Mouse (Mus musculus) liver, embryonic 16.5 days (tissue): ENCODE results near the gene Lrrc26. TPM values are rescaled to one million over a fixed set of nuclear protein-coding genes. Genes with fewer than 3 reads are reported as not detected.

Source experiments
- ATAC-seq: fragments of 200-750 bp; cut with Nextera tagmentation; 2 replicates; pipeline ENCODE4 v1.8.0; 2017; ENCODE audit warnings: low read depth, mild to moderate bottlenecking, moderate number of reproducible peaks, moderate library complexity
- H3K27ac ChIP-seq: fragments of 300-500 bp; sonication (generic); 2 replicates; pipeline ENCODE4 v1.5.1; 2014; ENCODE audit warnings: mild to moderate bottlenecking, low read length
- H3K27me3 ChIP-seq: fragments of 300-500 bp; sonication (generic); 2 replicates; pipeline ENCODE4 v1.6.1; 2014; ENCODE audit warnings: low read depth, low read length, mixed read lengths; ENCODE audit not compliant: control insufficient read depth, insufficient read depth
- H3K36me3 ChIP-seq: fragments of 300-500 bp; sonication (generic); 2 replicates; pipeline ENCODE4 v1.6.1; 2014; ENCODE audit warnings: mild to moderate bottlenecking; ENCODE audit not compliant: control insufficient read depth, insufficient read depth
- H3K4me1 ChIP-seq: fragments of 300-500 bp; sonication (generic); 2 replicates; pipeline ENCODE4 v1.6.1; 2014; ENCODE audit warnings: low read depth, low read length, mixed read lengths; ENCODE audit not compliant: control insufficient read depth
- H3K4me2 ChIP-seq: fragments of 300-500 bp; sonication (generic); 2 replicates; pipeline ENCODE4 v1.6.1; 2014; ENCODE audit warnings: low read depth, low read length, mixed read lengths
- H3K4me3 ChIP-seq: fragments of 300-500 bp; sonication (generic); 2 replicates; pipeline ENCODE4 v1.5.1; 2014; ENCODE audit warnings: low read depth, mild to moderate bottlenecking, low read length
- H3K9ac ChIP-seq: fragments of 300-500 bp; sonication (generic); 2 replicates; pipeline ENCODE4 v1.6.1; 2014; ENCODE audit warnings: low read depth, low read length
- H3K9me3 ChIP-seq: fragments of 300-500 bp; sonication (generic); replicated peaks from 2 replicates; pipeline ENCODE4 v1.6.1; 2016; ENCODE audit warnings: low read length; ENCODE audit not compliant: control insufficient read depth
- WGBS: fragments of 180-500 bp; shearing (Covaris S2); extraction: QIAGEN DNeasy Blood & Tissue Kit; methylation state at CpG from one replicate; pipeline ENCODE4 v1.1.7; 2014; ENCODE audit not compliant: insufficient replicate concordance; 5-methylcytosine and 5-hydroxymethylcytosine counted together
- polyA plus RNA-seq: library from polyadenylated mRNA; unstranded; fragments of >200 nt; fragmentation: Nextera tagmentation; extraction: Ambion mirVana; gene quantifications from 2 replicates; pipeline ENCODE4 v1.2.1, GENCODE M21; 2015

The Lrrc26 gene
- polyA plus RNA-seq, 1 experiment from 2014 or later = not detected

DNA sequence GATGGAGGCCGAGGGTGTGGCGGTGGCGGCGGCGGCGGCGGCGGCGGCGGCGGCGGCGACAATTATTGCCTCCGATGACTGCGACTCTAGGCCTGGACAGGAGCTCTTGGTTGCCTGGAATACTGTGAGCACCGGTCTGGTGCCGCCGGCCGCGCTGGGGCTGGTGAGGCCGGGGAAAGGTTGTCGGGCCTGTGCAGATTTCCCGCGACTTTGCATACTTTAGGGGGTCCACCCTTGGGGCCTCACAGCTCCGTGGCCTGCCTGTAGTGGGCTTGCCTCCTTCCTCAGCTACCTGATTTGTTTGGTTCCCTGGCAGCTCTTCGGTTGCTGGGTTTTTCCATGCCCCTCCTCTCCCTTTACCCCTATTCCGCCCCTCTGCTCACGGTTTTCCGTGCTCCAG is 17.2 kb upstream of the Lrrc26 start:
- peak overlapping the region; percentile 73 for H3K27ac ChIP-seq
- ATAC-seq = peak; percentile 17; the same call in 1 of the 2 replicates
- H3K4me2 ChIP-seq = peak overlapping the region; percentile 82
- WGBS = under 1% methylated on average over 27 of the region's 29 CpGs
- no peaks in the 10 kb centered on the region for H3K27me3 ChIP-seq
- H3K9me3 ChIP-seq = no peaks in the 10 kb centered on the region
- H3K4me1 ChIP-seq = peaks cover 29% of the 10 kb centered on the region
- peak overlapping the region; percentile 96 for H3K4me3 ChIP-seq
- peak overlapping the region; percentile 89 for H3K9ac ChIP-seq
- peaks cover 22% of the 10 kb centered on the region for H3K36me3 ChIP-seq

DNA sequence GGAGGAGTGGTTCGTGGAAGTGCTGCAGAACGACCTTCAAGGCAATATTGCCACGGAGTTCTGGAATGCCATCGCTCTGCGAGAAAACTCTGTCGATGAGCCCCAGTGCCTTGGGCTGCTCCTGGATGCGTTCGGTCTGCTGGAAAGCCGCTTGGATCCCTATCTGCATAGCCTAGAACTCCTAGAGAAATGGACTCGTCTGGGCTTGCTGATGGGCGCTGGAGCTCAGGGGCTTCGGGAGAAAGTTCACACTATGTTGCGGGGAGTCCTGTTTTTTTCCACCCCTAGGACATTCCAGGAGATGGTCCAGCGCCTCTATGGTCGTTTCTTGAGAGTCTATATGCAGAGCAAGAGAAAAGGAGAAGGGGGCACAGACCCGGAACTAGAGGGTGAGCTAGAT is 16.7 kb upstream of the Lrrc26 start:
- Histone ChIP-seq H3K27ac (peak overlapping the region; percentile 73), H3K36me3 (peaks cover 27% of the 10 kb centered on the region)
- WGBS = 27% methylated on average over 16 of the region's 16 CpGs

GRCm38 (mm10) chr2:25278928-25279882 is 10.5 kb upstream of the Lrrc26 start:
- Histone ChIP-seq H3K27ac (no peak overlapping the region), H3K4me3 (no peak overlapping the region), H3K36me3 (peaks cover 38% of the 10 kb centered on the region), H3K9ac (no peak overlapping the region), H3K4me2 (no peak overlapping the region), H3K27me3 (no peaks in the 10 kb centered on the region), H3K9me3 (no peaks in the 10 kb centered on the region), H3K4me1 (no peaks in the 10 kb centered on the region)
- 54% methylated on average over 13 of the region's 13 CpGs for WGBS
- ATAC-seq = 0 out of 2 replicates have a peak, but pooled peaks have one; percentile 30

More for the DNA sequence above, 16.7 kb upstream of the Lrrc26 start:
- no peak for ATAC-seq
- peaks cover 24% of the 10 kb centered on the region for H3K4me1 ChIP-seq
- H3K9ac ChIP-seq = peak overlapping the region; percentile 89
- H3K27me3 ChIP-seq = no peaks in the 10 kb centered on the region
- peak overlapping the region; percentile 96 for H3K4me3 ChIP-seq
- H3K4me2 ChIP-seq = peak overlapping the region; percentile 82
- no peaks in the 10 kb centered on the region for H3K9me3 ChIP-seq

DNA sequence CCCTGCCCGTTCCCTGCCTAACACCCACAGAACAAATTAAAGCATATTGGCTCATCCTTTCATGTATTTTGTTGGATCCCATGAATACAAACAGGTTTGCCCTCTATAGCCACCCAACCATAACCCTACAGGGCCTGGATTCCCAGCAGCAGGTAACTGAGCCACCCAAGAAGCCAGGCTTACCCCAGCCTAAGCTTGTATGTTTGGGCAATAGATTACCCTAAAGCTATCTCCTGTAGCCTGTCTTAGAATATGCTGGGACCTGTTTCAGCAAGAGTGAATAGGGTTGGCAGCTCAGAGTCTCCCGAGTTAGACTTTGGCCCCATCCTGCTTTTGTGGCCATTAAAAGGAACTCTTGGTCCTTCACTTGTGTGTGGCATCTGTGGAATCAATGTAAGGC is 4.2 kb upstream of the Lrrc26 start:
- Histone ChIP-seq H3K36me3 (peaks cover 17% of the 10 kb centered on the region), H3K4me3 (no peak overlapping the region), H3K9me3 (no peaks in the 10 kb centered on the region), H3K9ac (no peak overlapping the region), H3K4me1 (peaks cover 6% of the 10 kb centered on the region; the same call in 1 of the 2 replicates), H3K27me3 (peaks cover 25% of the 10 kb centered on the region), H3K4me2 (no peak overlapping the region), H3K27ac (no peak overlapping the region)
- ATAC-seq = no peak
- 83% methylated on average over 2 of the region's 2 CpGs for WGBS

DNA sequence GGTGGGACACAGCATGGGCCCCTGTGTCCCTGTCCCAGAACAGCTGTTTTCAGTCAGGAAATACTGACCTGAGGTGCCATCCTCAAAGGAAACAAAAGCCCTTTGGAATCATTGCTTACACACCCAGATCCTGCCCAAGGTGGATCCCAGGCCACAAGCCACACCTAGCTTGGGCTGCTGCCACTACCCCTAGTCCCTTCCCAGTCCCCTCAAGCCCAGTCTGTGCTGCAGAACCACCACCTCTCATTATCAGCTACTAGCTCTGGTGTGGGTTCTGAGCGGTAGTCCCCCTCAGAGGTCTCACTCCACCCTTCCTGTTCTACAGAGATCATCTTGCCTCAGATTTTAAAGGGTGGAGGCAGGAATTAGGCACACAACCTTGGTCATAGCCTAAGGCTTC is 3.4 kb upstream of the Lrrc26 start:
- H3K4me3 ChIP-seq = no peak overlapping the region
- H3K9ac ChIP-seq = no peak overlapping the region
- WGBS = 21% methylated on average over 1 of the region's 1 CpGs
- H3K36me3 ChIP-seq = peaks cover 13% of the 10 kb centered on the region
- no peaks in the 10 kb centered on the region for H3K9me3 ChIP-seq
- peaks cover 33% of the 10 kb centered on the region for H3K27me3 ChIP-seq
- no peak overlapping the region for H3K27ac ChIP-seq
- ATAC-seq = peak; percentile 43; the same call in 1 of the 2 replicates
- H3K4me1 ChIP-seq = peaks cover 6% of the 10 kb centered on the region; the same call in 1 of the 2 replicates
- no peak overlapping the region for H3K4me2 ChIP-seq

DNA sequence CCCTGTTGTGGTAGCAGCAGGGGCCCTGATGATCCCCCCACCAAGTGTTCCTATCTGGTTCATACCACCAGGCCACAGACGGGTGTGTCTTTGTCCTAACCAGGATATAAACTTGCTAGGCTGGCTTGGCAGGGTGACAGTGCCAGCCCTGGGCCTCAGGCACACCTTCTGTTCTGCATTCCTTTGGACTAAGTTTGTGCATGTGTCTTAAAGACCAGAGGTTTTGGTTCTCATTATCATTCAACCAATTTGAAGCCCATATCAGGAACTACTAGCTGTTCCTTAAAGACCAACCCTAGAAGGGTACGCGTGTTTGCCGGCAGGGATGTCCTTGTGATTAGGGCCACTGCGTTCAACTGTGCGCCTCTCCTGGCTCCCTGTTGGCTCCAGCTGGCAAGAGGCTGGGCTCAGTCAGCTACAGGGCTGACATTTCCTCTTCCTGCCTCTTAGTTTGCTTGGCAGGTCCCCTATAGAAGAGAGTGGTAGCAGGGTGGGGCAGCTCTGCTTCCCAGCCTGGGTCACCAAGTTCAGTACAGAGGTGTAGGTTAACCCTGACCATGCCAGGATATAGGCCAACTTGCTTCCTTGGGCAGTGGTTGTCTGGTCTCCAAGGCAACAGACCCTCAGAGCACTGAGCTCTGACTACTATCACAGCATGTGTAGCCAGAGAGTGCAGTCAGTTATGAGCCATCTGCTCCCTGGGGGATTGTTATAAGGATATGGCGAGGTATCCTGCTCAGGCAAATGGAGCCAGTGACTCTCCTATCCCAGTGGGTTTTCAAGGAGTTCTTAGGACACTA is 2.7 kb upstream of the Lrrc26 start:
- H3K4me3 ChIP-seq = no peak overlapping the region
- peaks cover 13% of the 10 kb centered on the region for H3K36me3 ChIP-seq
- peaks cover 40% of the 10 kb centered on the region for H3K27me3 ChIP-seq
- no peak overlapping the region for H3K27ac ChIP-seq
- ATAC-seq = peak; percentile 53
- no peaks in the 10 kb centered on the region for H3K9me3 ChIP-seq
- H3K4me1 ChIP-seq = peaks cover 7% of the 10 kb centered on the region
- 23% methylated on average over 7 of the region's 7 CpGs for WGBS
- no peak overlapping the region for H3K9ac ChIP-seq
- H3K4me2 ChIP-seq = no peak overlapping the region

DNA sequence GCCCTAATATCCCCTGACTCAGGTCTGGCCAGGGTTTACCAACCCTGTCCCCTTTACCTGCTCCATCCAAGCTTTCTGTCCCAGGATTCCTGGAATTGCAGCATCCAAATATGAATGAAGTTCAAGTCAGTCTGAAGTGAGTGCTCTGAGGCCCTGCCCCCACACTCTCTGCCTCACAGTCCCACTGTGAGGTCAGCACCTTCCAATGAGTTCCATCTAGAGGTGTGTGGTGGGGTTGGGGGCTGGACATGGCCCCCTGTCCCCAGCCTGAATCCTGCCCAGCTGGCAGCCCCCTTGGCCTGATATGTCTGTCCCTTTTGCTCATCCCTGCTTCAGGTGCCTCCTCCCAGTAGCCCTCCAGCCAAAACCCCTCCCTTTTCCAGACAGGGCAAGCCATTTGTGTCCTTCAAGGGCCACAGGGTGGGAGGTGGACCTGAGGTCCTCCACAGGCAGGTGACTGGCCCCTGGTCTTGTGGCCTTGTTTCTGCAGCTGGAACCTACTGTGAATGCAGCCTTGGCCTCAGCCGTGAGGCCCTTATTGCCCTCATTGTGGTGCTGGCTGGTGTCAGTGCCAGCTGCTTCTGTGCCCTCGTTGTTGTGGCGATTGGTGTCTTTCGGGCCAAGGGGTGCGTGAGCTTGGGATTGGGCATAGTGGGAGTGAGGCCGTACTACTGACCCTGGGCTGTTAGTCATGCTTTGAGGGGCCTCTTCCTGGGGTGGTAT is 1.6 kb upstream of the Lrrc26 start, which contains the start of gene Tmem210:
Gene Tmem210 (plus strand): TSS at position 219 of the 723 bp plus-strand sequence.
- peaks cover 50% of the 10 kb centered on the region for H3K27me3 ChIP-seq
- no peak within 1 kb of the TSS for H3K9ac ChIP-seq
- 76% methylated on average over 6 of the region's 6 CpGs for WGBS
- H3K27ac ChIP-seq = no peak within 1 kb of the TSS
- no peaks in the 10 kb centered on the region for H3K9me3 ChIP-seq
- peaks cover 8% of the 10 kb centered on the region for H3K4me1 ChIP-seq
- H3K36me3 ChIP-seq = peaks cover 11% of the 10 kb centered on the region
- no peak within 1 kb of the TSS for H3K4me3 ChIP-seq
- H3K4me2 ChIP-seq = no peak within 1 kb of the TSS
- ATAC-seq = no peak

DNA sequence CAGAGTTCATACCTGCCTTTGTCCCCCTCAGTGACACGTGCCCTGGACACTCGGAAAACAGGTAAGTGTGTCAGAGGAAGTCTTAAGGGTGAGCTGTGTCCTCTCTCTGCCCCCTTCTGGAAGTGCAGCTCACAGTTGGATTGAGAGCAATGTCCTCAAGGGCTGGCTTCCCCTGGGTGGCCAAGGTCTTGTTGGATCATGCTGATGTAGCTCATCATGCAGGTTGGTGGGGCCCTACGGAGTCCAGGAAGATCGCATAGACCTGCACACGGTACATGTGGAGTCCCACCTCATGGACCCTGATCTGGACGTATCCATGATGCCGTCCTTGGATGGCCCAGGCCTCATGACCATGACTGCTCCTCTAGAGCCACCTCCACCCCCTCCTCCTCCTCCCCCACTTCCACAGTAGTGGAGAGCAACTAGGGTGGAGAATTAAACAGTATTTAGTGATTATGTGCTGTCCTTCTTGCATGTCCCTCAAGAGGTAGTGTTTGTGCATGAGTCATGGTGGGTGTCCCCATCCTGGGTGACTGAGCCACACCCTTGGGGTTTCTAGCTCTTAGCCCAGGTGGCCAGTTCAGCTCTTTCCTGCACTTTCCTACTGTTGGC is 875 bp upstream of the Lrrc26 start:
- peaks cover 57% of the 10 kb centered on the region for H3K27me3 ChIP-seq
- WGBS = 69% methylated on average over 7 of the region's 7 CpGs
- no peaks in the 10 kb centered on the region for H3K9me3 ChIP-seq
- H3K4me1 ChIP-seq = peaks cover 8% of the 10 kb centered on the region
- no peak overlapping the region for H3K9ac ChIP-seq
- H3K36me3 ChIP-seq = peaks cover 10% of the 10 kb centered on the region
- no peak overlapping the region for H3K27ac ChIP-seq
- H3K4me2 ChIP-seq = no peak overlapping the region
- no peak overlapping the region for H3K4me3 ChIP-seq
- ATAC-seq = no peak
